Mouse (Mus musculus) MEL (cell line): ENCODE data around the gene Abhd17b. TPM values are rescaled to one million over a fixed set of nuclear protein-coding genes. Genes with fewer than 3 reads are reported as not detected.

Source experiments
- DNase-seq: peaks from one replicate; pipeline ENCODE4 v3.0.0; 2011; ENCODE audit warnings: low read depth, low spot score
- H3K27ac ChIP-seq: 2 replicates; pipeline ENCODE4 v1.5.1; 2012; ENCODE audit warnings: low read depth, mild to moderate bottlenecking, control low read depth, low read length, moderate library complexity; ENCODE audit not compliant: control insufficient read depth
- H3K27me3 ChIP-seq, 2 experiments: fragments of 150-350 bp in 1 of 2; sonication (generic) in 1 of 2; 2 replicates each; pipeline ENCODE4 v1.6.1; 2012; ENCODE audit warnings: low read length in 2 of 2, mild to moderate bottlenecking in 2 of 2, improper control_type of control experiment in 1 of 2, moderate library complexity in 1 of 2; ENCODE audit not compliant: insufficient read depth in 2 of 2, control insufficient read depth in 1 of 2
- H3K36me3 ChIP-seq, 2 experiments: 2 replicates each; pipeline ENCODE4 v1.6.1; 2012 to 2014; ENCODE audit warnings: low read length in 2 of 2, improper control_type of control experiment in 1 of 2, inconsistent platforms in 1 of 2, mild to moderate bottlenecking in 1 of 2; ENCODE audit not compliant: insufficient read depth in 2 of 2, control insufficient read depth in 1 of 2
- H3K4me1 ChIP-seq, 2 experiments: fragments of 150-350 bp in 1 of 2; sonication (generic) in 1 of 2; 2 replicates each; pipeline ENCODE4 v1.6.1; 2012; ENCODE audit warnings: low read length in 2 of 2, improper control_type of control experiment in 1 of 2, mild to moderate bottlenecking in 1 of 2; ENCODE audit not compliant: insufficient read depth in 2 of 2, control insufficient read depth in 1 of 2
- H3K4me3 ChIP-seq, 2 experiments: fragments of 150-350 bp in 1 of 2; sonication (generic) in 1 of 2; 2 replicates each; pipeline ENCODE4 v1.5.1; 2012; ENCODE audit warnings: low read depth in 2 of 2, low read length in 2 of 2, mild to moderate bottlenecking in 2 of 2, moderate library complexity in 2 of 2, control low read depth in 1 of 2, improper control_type of control experiment in 1 of 2; ENCODE audit not compliant: control insufficient read depth in 1 of 2, insufficient read depth in 1 of 2
- H3K79me2 ChIP-seq: 2 replicates; pipeline ENCODE4 v1.6.1; 2012; ENCODE audit warnings: mild to moderate bottlenecking, low read length, moderate library complexity; ENCODE audit not compliant: control insufficient read depth, poor library complexity, insufficient read depth
- H3K9ac ChIP-seq: 2 replicates; pipeline ENCODE4 v1.6.1; 2012; ENCODE audit warnings: low read depth, mild to moderate bottlenecking, control low read depth, low read length, moderate library complexity; ENCODE audit not compliant: control insufficient read depth, poor library complexity, severe bottlenecking
- H3K9me3 ChIP-seq: fragments of 150-350 bp; sonication (generic); replicated peaks from 2 replicates; pipeline ENCODE4 v1.6.1; 2012; ENCODE audit warnings: mild to moderate bottlenecking, low read length, improper control_type of control experiment, moderate library complexity; ENCODE audit not compliant: insufficient read depth
- CHD2 ChIP-seq: IDR thresholded peaks from 2 replicates; pipeline ENCODE4 v1.6.1; 2011; ENCODE audit warnings: low read length, improper control_type of control experiment
- CTCF ChIP-seq, 3 experiments: IDR thresholded peaks in 2 of 3; conservative IDR thresholded peaks in 1 of 3; 2 replicates each; pipeline ENCODE4 v1.5.1; 2011 to 2012; ENCODE audit warnings: low read length in 3 of 3, low read depth in 2 of 3, mild to moderate bottlenecking in 2 of 3, improper control_type of control experiment in 1 of 3, inconsistent platforms in 1 of 3, mixed read lengths in 1 of 3, moderate library complexity in 1 of 3; ENCODE audit not compliant: control insufficient read depth in 1 of 3, insufficient read depth in 1 of 3, poor library complexity in 1 of 3, severe bottlenecking in 1 of 3
- E2F4 ChIP-seq: IDR thresholded peaks from 2 replicates; pipeline ENCODE4 v1.6.1; 2011; ENCODE audit warnings: low read depth, low read length, improper control_type of control experiment, borderline replicate concordance
- EP300 ChIP-seq, 2 experiments: IDR thresholded peaks; 2 replicates each; pipeline ENCODE4 v1.6.1; 2011; ENCODE audit warnings: improper control_type of control experiment in 2 of 2, low read length in 2 of 2, low read depth in 1 of 2, mild to moderate bottlenecking in 1 of 2
- GABPA ChIP-seq: IDR thresholded peaks from 2 replicates; pipeline ENCODE4 v1.6.1; 2012; ENCODE audit warnings: low read depth, mild to moderate bottlenecking, inconsistent platforms, low read length, improper control_type of control experiment, moderate library complexity
- GATA1 ChIP-seq: IDR thresholded peaks from 2 replicates; pipeline ENCODE4 v1.6.1; 2011; ENCODE audit warnings: low read depth, low read length, improper control_type of control experiment
- HCFC1 ChIP-seq: IDR thresholded peaks from 2 replicates; pipeline ENCODE4 v1.6.1; 2012; ENCODE audit warnings: low read depth, mild to moderate bottlenecking, inconsistent platforms, low read length, improper control_type of control experiment, moderate library complexity
- KAT2A ChIP-seq: conservative IDR thresholded peaks from 2 replicates; pipeline ENCODE4 v1.6.1; 2012; ENCODE audit warnings: low read depth, low read length, improper control_type of control experiment, inconsistent platforms
- MAFK ChIP-seq: IDR thresholded peaks from 2 replicates; pipeline ENCODE4 v1.6.1; 2011; ENCODE audit warnings: low read depth, mild to moderate bottlenecking, low read length, improper control_type of control experiment, borderline replicate concordance
- MAX ChIP-seq: IDR thresholded peaks from 2 replicates; pipeline ENCODE4 v1.6.1; 2011; ENCODE audit warnings: low read length, improper control_type of control experiment
- MAZ ChIP-seq: IDR thresholded peaks from 2 replicates; pipeline ENCODE4 v1.6.1; 2012; ENCODE audit warnings: low read depth, mild to moderate bottlenecking, inconsistent platforms, low read length, improper control_type of control experiment
- MEF2A ChIP-seq: IDR thresholded peaks from 2 replicates; pipeline ENCODE4 v1.6.1; 2014; ENCODE audit warnings: low read depth, mild to moderate bottlenecking, inconsistent platforms, low read length, improper control_type of control experiment; ENCODE audit not compliant: poor library complexity, insufficient replicate concordance, severe bottlenecking; ENCODE audit errors: extremely low read depth
- NELFE ChIP-seq: IDR thresholded peaks from 2 replicates; pipeline ENCODE4 v1.6.1; 2011; ENCODE audit warnings: low read depth, low read length, improper control_type of control experiment
- NRF1 ChIP-seq: IDR thresholded peaks from 2 replicates; pipeline ENCODE4 v1.6.1; 2014; ENCODE audit warnings: low read depth, mild to moderate bottlenecking, inconsistent platforms, low read length, improper control_type of control experiment, moderate library complexity; ENCODE audit not compliant: poor library complexity, insufficient read depth, severe bottlenecking
- POLR2AphosphoS5 ChIP-seq: IDR thresholded peaks from 2 replicates; pipeline ENCODE4 v1.6.1; 2012; ENCODE audit warnings: low read depth, borderline replicate concordance, mild to moderate bottlenecking, inconsistent platforms, low read length, moderate library complexity, mixed read lengths
- SIN3A ChIP-seq: IDR thresholded peaks from 2 replicates; pipeline ENCODE4 v1.6.1; 2012; ENCODE audit warnings: low read length, improper control_type of control experiment, inconsistent platforms
- SMC3 ChIP-seq: IDR thresholded peaks from 2 replicates; pipeline ENCODE4 v1.6.1; 2011; ENCODE audit warnings: low read depth, low read length, improper control_type of control experiment
- TAL1 ChIP-seq: IDR thresholded peaks from 2 replicates; pipeline ENCODE4 v1.6.1; 2012; ENCODE audit warnings: mild to moderate bottlenecking, inconsistent platforms, low read length, moderate library complexity, mixed read lengths
- TBP ChIP-seq: IDR thresholded peaks from 2 replicates; pipeline ENCODE4 v1.8.0; 2011; ENCODE audit warnings: low read depth, low read length, improper control_type of control experiment
- UBTF ChIP-seq: IDR thresholded peaks from 2 replicates; pipeline ENCODE4 v1.6.1; 2012; ENCODE audit warnings: low read depth, mild to moderate bottlenecking, inconsistent platforms, low read length, improper control_type of control experiment, moderate library complexity, borderline replicate concordance; ENCODE audit not compliant: insufficient read depth
- ZC3H11A ChIP-seq: IDR thresholded peaks from 2 replicates; pipeline ENCODE4 v1.6.1; 2012; ENCODE audit warnings: low read depth, mild to moderate bottlenecking, inconsistent platforms, low read length, improper control_type of control experiment
- ZMIZ1 ChIP-seq: IDR thresholded peaks from 2 replicates; pipeline ENCODE4 v1.6.1; 2012; ENCODE audit warnings: low read depth, mild to moderate bottlenecking, inconsistent platforms, low read length, improper control_type of control experiment, moderate library complexity
- ZNF384 ChIP-seq: IDR thresholded peaks from 2 replicates; pipeline ENCODE4 v1.6.1; 2012; ENCODE audit warnings: low read depth, mild to moderate bottlenecking, inconsistent platforms, low read length, improper control_type of control experiment
- polyA plus RNA-seq, 2 experiments: library from polyadenylated mRNA; stranded (reverse) in 1 of 2; unstranded in 1 of 2; fragments of >175 nt in 1 of 2; fragments of >200 nt in 1 of 2; gene quantifications; 2 replicates each; pipeline versions ENCODE4 v1.2.1 to v1.2.4; 2012; ENCODE audit warnings: low replicate concordance in 2 of 2, low read depth in 1 of 2; ENCODE audit not compliant: insufficient read length in 2 of 2, insufficient read depth in 1 of 2, missing spikeins in 1 of 2
- total RNA-seq: library from RNA; depleted of rRNA; stranded (reverse); fragments of 300-350 nt; gene quantifications from 2 replicates; pipeline ENCODE4 v1.2.3, GENCODE M21; 2012

The Abhd17b gene
- total and polyA plus RNA-seq, 3 experiments: 15.8 to 173 (median 16.1) TPM

- no peaks in the 10 kb centered on the region for H3K36me3 ChIP-seq
- TF ChIP-seq ZMIZ1: no peak
- no peak for TF ChIP-seq MAZ
- no peak for TF ChIP-seq ZC3H11A
- TF ChIP-seq MAFK: no peak
- no peak for TF ChIP-seq GABPA
- TF ChIP-seq, all 39 proteins: peak for 0
- H3K4me3 ChIP-seq: no peak overlapping the region
- H3K9me3 ChIP-seq: no peaks in the 10 kb centered on the region
- no peak for DNase-seq
- H3K27me3 ChIP-seq: no peaks in the 10 kb centered on the region
- no peaks in the 10 kb centered on the region for H3K4me1 ChIP-seq
- H3K9ac ChIP-seq: no peak overlapping the region
- no peak overlapping the region for H3K27ac ChIP-seq
- H3K79me2 ChIP-seq: no peaks in the 10 kb centered on the region; the same call in 1 of the 2 replicates
Measured at GRCm38 (mm10) chr19:21637672-21638071, 15.3 kb upstream of the Abhd17b start.

GRCm38 (mm10) chr19:21643935-21644334, 9.1 kb upstream of the Abhd17b start:
- no peaks in the 10 kb centered on the region for H3K27me3 ChIP-seq
- peaks cover 0 to 14% of the 10 kb centered on the region in 2 experiments; a peak in 2 of 4 replicates for H3K36me3 ChIP-seq

DNA sequence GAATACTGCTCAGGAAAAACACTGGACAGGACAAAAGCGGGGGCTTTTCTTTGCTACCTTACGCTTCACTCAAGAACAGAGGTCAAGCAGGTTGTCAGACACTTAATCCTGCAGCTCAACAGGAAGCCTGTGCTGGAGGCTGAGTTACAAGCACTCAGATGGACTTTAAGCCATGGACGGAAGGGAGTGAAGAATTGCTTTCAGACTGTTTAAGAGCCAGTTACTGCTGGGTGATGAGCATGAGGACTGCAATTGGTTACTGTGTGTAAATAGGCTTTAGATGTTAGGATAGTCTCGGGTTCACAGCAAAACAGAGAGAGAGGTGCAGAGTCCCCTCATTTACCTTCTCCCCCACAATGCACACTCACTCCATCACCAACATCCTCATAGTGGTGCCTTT, 7.7 kb upstream of the Abhd17b start:
- no peak for DNase-seq
- no peak overlapping the region for H3K27ac ChIP-seq
- TF ChIP-seq ZMIZ1: no peak
- TF ChIP-seq TAL1: no peak
- no peak for TF ChIP-seq SMC3
- no peak for TF ChIP-seq ZC3H11A
- TF ChIP-seq MAX: no peak
- no peak for TF ChIP-seq NRF1
- TF ChIP-seq POLR2AphosphoS5: no peak
- TF ChIP-seq MEF2A: no peak
- TF ChIP-seq CTCF (IDR thresholded peaks at IDR 0.05 in 2 of 3, conservative IDR thresholded peaks at IDR 0.05 in 1 of 3; ENCODE audit: control insufficient read depth in 1 of 3, insufficient read depth in 1 of 3, low read depth in 2 of 3, low read length in 3 of 3, poor library complexity in 1 of 3, severe bottlenecking in 1 of 3): no peak
- TF ChIP-seq SIN3A: no peak
- TF ChIP-seq GABPA: no peak
- no peak for TF ChIP-seq UBTF
- TF ChIP-seq ZNF384: no peak
- no peak for TF ChIP-seq GATA1
- H3K4me3 ChIP-seq: no peak overlapping the region
- H3K36me3 ChIP-seq: peaks cover 0 to 14% of the 10 kb centered on the region in 2 experiments; a peak in 2 of 4 replicates
- no peak overlapping the region for H3K9ac ChIP-seq
- no peaks in the 10 kb centered on the region for H3K27me3 ChIP-seq
- H3K9me3 ChIP-seq: no peaks in the 10 kb centered on the region
- peaks cover 2 to 26% of the 10 kb centered on the region in 2 experiments; a peak in 3 of 4 replicates for H3K4me1 ChIP-seq
- H3K79me2 ChIP-seq: peaks cover 10% of the 10 kb centered on the region

More at GRCm38 (mm10) chr19:21643935-21644334, 9.1 kb upstream of the Abhd17b start:
- Histone ChIP-seq H3K9me3 (no peaks in the 10 kb centered on the region), H3K79me2 (peaks cover 7% of the 10 kb centered on the region; the same call in 1 of the 2 replicates), H3K4me3 (no peak overlapping the region), H3K4me1 (peaks cover 2 to 26% of the 10 kb centered on the region in 2 experiments; a peak in 3 of 4 replicates), H3K9ac (no peak overlapping the region), H3K27ac (no peak overlapping the region)
- TF ChIP-seq CTCF (IDR thresholded peaks at IDR 0.05 in 2 of 3, conservative IDR thresholded peaks at IDR 0.05 in 1 of 3; ENCODE audit: control insufficient read depth in 1 of 3, insufficient read depth in 1 of 3, low read depth in 2 of 3, low read length in 3 of 3, poor library complexity in 1 of 3, severe bottlenecking in 1 of 3) (no peak), GATA1 (no peak), EP300 (IDR thresholded peaks at IDR 0.05; ENCODE audit: low read depth in 1 of 2, low read length in 2 of 2) (no peak), ZC3H11A (no peak), E2F4 (no peak), CHD2 (no peak), NELFE (no peak), KAT2A (no peak), SMC3 (no peak), TBP (no peak), NRF1 (no peak), HCFC1 (no peak)
- no peak for DNase-seq
